Mouse (Mus musculus): ENCODE results near the gene Shank3. TPM values are rescaled to one million over a fixed set of nuclear protein-coding genes. Genes with fewer than 3 reads are reported as not detected.
A peak's percentile ranks its signal among the peaks of the same experiment; 100 is the strongest.

Shank3 gene
- polyA plus RNA-seq, 1 experiment from 2014 or later: 2.5 TPM

DNA sequence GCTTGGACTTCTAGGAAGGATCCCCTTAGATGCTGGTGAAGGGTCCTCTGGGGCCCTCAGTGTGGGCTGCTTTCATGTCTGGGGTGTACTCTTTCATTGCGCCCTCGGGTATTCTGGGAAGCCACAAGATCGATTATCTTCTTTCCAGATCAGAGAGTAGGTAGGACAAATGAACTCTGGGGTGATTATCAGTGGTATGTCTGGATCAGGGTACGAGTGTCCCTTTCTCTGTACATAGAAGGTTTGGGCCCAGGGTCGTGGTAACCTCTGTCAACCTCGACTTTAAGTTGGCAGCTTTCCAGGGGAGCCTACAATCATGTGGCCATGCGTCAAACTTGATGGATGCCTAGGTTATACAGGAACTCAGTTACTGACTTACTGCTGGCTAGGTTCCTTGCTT is 26.5 kb downstream of the Shank3 start:
- Histone ChIP-seq H3K27me3 (ENCODE audit: control insufficient read depth, insufficient read depth, low read depth, low read length) (peaks cover 16% of the 10 kb centered on the region), H3K4me2 (ENCODE audit: low read depth, low read length) (no peak overlapping the region), H3K4me1 (replicated peaks; ENCODE audit: control insufficient read depth, insufficient read depth, low read length) (0 out of 2 replicates have a peak, but pooled peaks cover 4% of the 10 kb centered on the region), H3K27ac (ENCODE audit: low read length) (no peak overlapping the region), H3K4me3 (ENCODE audit: low read length) (no peak overlapping the region), H3K9me3 (ENCODE audit: control insufficient read depth, low read length) (no peaks in the 10 kb centered on the region), H3K9ac (ENCODE audit: low read length) (no peak overlapping the region), H3K36me3 (ENCODE audit: control insufficient read depth, insufficient read depth, low read length) (no peaks in the 10 kb centered on the region; the same call in none of the 2 replicates)
- no peak for ATAC-seq (ENCODE audit: low read depth)
- 66% methylated on average over 7 of the region's 7 CpGs for WGBS

DNA sequence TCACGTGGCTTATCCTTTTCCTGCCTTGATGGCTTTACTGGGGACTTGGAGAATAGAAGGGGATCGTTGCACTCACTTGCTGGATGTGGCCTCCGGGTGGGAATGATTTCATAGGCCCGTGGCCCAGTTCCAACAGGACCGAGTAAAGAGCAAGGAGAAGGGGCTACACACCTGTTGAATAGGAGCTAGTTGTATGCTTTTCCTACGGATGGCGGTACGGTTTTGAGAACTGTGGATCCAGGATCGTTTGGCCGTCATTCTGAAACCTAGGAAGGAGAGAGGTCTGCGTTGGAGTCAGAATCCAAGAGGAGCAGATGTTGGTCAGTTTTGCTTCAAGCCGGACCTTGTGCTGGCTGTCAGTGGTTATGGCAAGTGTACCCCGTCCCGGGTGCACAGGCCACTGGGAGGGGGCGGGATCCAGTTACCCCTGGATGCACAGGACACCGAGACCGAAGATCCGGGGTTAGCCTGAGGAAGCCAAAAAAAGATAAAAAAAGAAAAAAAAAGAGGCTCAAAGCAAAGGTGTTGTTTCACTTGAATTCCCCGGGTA is 27.4 kb downstream of the Shank3 start:
- H3K4me1 ChIP-seq (replicated peaks; ENCODE audit: control insufficient read depth, insufficient read depth, low read length): 0 out of 2 replicates have a peak, but pooled peaks cover 4% of the 10 kb centered on the region
- no peaks in the 10 kb centered on the region; the same call in 1 of the 2 replicates for H3K36me3 ChIP-seq (ENCODE audit: control insufficient read depth, insufficient read depth, low read length)
- peaks cover 16% of the 10 kb centered on the region for H3K27me3 ChIP-seq (ENCODE audit: control insufficient read depth, insufficient read depth, low read depth, low read length)
- H3K27ac ChIP-seq (ENCODE audit: low read length): no peak overlapping the region
- no peak overlapping the region for H3K9ac ChIP-seq (ENCODE audit: low read length)
- no peak overlapping the region for H3K4me3 ChIP-seq (ENCODE audit: low read length)
- WGBS: 88% methylated on average over 19 of the region's 19 CpGs
- no peak for ATAC-seq (ENCODE audit: low read depth)
- no peak overlapping the region for H3K4me2 ChIP-seq (ENCODE audit: low read depth, low read length)
- H3K9me3 ChIP-seq (ENCODE audit: control insufficient read depth, low read length): no peaks in the 10 kb centered on the region

DNA sequence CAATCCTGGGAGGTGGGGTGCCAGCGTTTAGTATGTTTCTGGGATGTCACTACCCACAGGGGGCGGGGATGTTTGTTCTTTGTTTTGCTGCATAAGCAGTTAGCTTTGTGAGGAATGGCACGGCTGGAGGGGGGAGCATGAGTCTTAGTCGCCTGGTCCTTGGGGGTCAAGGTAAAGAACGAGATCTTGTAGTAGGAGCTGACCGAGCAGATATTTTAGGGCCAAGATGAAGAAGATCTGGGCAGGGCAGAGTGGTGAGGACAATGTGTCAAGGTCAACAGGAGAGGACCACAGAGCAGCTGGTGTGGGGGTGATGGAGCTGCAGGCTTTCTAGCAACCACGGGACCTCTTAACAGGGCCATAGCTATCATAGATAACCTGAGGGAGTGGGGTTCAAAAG is 28.0 kb downstream of the Shank3 start:
- 73% methylated on average over 7 of the region's 7 CpGs for WGBS
- H3K27me3 ChIP-seq (ENCODE audit: control insufficient read depth, insufficient read depth, low read depth, low read length): peaks cover 15% of the 10 kb centered on the region
- H3K36me3 ChIP-seq (ENCODE audit: control insufficient read depth, insufficient read depth, low read length): no peaks in the 10 kb centered on the region; the same call in 1 of the 2 replicates
- ATAC-seq (ENCODE audit: low read depth): no peak
- no peak overlapping the region for H3K4me3 ChIP-seq (ENCODE audit: low read length)
- 0 out of 2 replicates have a peak, but pooled peaks cover 4% of the 10 kb centered on the region for H3K4me1 ChIP-seq (replicated peaks; ENCODE audit: control insufficient read depth, insufficient read depth, low read length)
- no peak overlapping the region for H3K4me2 ChIP-seq (ENCODE audit: low read depth, low read length)
- H3K9me3 ChIP-seq (ENCODE audit: control insufficient read depth, low read length): no peaks in the 10 kb centered on the region
- H3K27ac ChIP-seq (ENCODE audit: low read length): no peak overlapping the region
- no peak overlapping the region for H3K9ac ChIP-seq (ENCODE audit: low read length)

DNA sequence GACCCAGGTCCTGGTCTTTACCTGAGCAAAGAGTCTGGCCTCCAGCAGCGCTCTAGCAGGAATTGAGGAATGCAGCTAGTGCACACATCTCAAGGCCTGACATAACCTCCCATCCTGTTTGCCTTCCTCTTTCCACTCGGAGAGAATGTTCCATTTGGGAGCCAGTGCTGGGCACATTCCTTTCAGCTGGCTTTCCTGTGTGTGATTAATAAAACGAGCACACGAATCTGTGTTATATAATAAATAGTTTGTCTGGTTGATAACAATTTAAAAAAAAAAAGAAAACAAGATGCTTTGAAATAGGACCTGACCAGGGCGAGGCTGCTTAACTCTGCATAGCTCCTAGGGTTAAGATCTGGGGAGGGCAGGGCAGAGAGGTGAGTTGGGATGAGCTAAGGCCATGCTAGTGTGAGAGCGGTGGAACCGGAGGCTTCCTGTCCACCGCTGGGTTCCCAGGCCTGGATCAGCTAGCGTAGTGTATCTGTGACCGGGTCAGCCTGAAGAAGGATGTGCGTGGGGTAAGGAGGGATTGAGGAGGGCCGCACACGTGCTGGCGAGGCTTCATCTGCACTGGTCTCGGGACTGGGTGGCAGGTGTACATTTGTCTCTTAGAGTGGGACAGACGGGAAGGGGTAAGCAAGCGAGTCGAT is 28.9 kb downstream of the Shank3 start:
- H3K4me2 ChIP-seq (ENCODE audit: low read depth, low read length): no peak overlapping the region
- no peaks in the 10 kb centered on the region for H3K9me3 ChIP-seq (ENCODE audit: control insufficient read depth, low read length)
- no peak overlapping the region for H3K27ac ChIP-seq (ENCODE audit: low read length)
- 0 out of 2 replicates have a peak, but pooled peaks cover 4% of the 10 kb centered on the region for H3K4me1 ChIP-seq (replicated peaks; ENCODE audit: control insufficient read depth, insufficient read depth, low read length)
- H3K9ac ChIP-seq (ENCODE audit: low read length): no peak overlapping the region
- no peak for ATAC-seq (ENCODE audit: low read depth)
- peaks cover 12% of the 10 kb centered on the region for H3K27me3 ChIP-seq (ENCODE audit: control insufficient read depth, insufficient read depth, low read depth, low read length)
- WGBS: 69% methylated on average over 18 of the region's 18 CpGs
- no peak overlapping the region for H3K4me3 ChIP-seq (ENCODE audit: low read length)
- no peaks in the 10 kb centered on the region; the same call in 1 of the 2 replicates for H3K36me3 ChIP-seq (ENCODE audit: control insufficient read depth, insufficient read depth, low read length)

DNA sequence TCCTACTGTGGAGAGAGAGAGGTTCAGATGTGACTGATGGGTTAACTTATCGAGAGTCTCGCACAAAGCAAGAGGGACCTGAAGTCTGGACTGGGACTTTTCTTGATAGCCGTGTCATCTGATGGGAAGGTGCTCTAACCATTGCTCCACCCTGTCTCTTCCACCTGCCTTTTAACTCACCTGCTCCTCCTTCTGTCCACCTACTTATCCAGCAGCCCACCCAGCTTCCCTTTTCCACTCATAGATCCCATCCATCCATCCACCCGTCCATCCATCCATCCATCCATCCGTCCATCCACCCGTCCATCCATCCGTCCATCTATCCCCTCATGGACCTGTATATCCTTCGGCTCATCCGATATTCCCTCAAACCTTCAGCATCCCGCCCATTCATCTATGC is 29.5 kb downstream of the Shank3 start:
- Histone ChIP-seq H3K4me2 (ENCODE audit: low read depth, low read length) (no peak overlapping the region), H3K4me3 (ENCODE audit: low read length) (no peak overlapping the region), H3K9me3 (ENCODE audit: control insufficient read depth, low read length) (no peaks in the 10 kb centered on the region), H3K36me3 (ENCODE audit: control insufficient read depth, insufficient read depth, low read length) (no peaks in the 10 kb centered on the region; the same call in 1 of the 2 replicates), H3K9ac (ENCODE audit: low read length) (no peak overlapping the region), H3K27me3 (ENCODE audit: control insufficient read depth, insufficient read depth, low read depth, low read length) (peaks cover 9% of the 10 kb centered on the region), H3K27ac (ENCODE audit: low read length) (no peak overlapping the region), H3K4me1 (replicated peaks; ENCODE audit: control insufficient read depth, insufficient read depth, low read length) (0 out of 2 replicates have a peak, but pooled peaks cover 4% of the 10 kb centered on the region)
- WGBS: 89% methylated on average over 10 of the region's 10 CpGs
- ATAC-seq (ENCODE audit: low read depth): no peak

DNA sequence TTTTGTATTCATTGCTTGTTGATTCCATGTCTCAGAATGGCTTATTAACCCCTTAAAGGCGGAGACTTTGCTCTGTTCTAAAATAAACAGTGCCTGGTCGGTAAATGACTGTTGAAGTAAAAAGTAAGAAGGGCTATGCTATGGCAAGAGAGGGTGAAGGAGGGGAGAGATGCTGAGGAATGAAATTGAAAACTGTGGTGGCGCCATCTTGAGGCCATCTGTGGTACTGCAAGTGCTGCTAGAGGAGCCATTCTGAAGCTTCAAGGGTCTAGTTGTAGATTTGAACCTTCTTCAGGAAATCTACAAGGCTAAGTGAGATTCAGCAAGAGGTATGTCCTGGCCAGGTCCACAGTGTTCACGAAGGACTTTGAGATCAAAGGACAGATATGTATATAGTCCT is 30.9 kb downstream of the Shank3 start:
- H3K9me3 ChIP-seq (ENCODE audit: control insufficient read depth, low read length): no peaks in the 10 kb centered on the region
- H3K27ac ChIP-seq (ENCODE audit: low read length): no peak overlapping the region
- no peak overlapping the region for H3K4me2 ChIP-seq (ENCODE audit: low read depth, low read length)
- H3K27me3 ChIP-seq (ENCODE audit: control insufficient read depth, insufficient read depth, low read depth, low read length): no peaks in the 10 kb centered on the region
- H3K4me3 ChIP-seq (ENCODE audit: low read length): no peak overlapping the region
- ATAC-seq (ENCODE audit: low read depth): no peak; the same call in 1 of the 2 replicates
- H3K4me1 ChIP-seq (replicated peaks; ENCODE audit: control insufficient read depth, insufficient read depth, low read length): no peaks in the 10 kb centered on the region
- 12% methylated on average over 4 of the region's 4 CpGs for WGBS
- no peak overlapping the region for H3K9ac ChIP-seq (ENCODE audit: low read length)
- no peaks in the 10 kb centered on the region; the same call in 1 of the 2 replicates for H3K36me3 ChIP-seq (ENCODE audit: control insufficient read depth, insufficient read depth, low read length)

DNA sequence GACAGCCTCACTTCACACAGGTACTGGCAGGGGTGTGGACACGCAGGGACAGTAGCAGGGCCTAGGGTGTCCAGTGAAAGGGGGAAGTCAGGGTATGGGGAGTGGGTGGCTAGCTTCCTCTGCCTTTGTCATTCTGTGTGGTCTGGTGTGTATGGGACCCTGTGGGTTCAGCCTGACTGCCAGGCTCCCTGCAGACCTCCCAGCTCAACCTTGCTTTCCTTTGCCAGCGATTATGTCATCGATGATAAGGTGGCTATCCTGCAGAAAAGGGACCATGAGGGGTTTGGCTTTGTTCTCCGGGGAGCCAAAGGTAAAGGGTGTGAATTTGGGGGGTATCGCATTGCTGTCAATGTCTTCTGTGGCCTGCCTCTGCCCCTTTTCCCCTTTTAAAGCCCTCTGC is 32.0 kb downstream of the Shank3 start:
- no peaks in the 10 kb centered on the region for H3K9me3 ChIP-seq (ENCODE audit: control insufficient read depth, low read length)
- H3K27me3 ChIP-seq (ENCODE audit: control insufficient read depth, insufficient read depth, low read depth, low read length): no peaks in the 10 kb centered on the region
- 92% methylated on average over 5 of the region's 5 CpGs for WGBS
- ATAC-seq (ENCODE audit: low read depth): no peak
- H3K4me3 ChIP-seq (ENCODE audit: low read length): no peak overlapping the region
- H3K27ac ChIP-seq (ENCODE audit: low read length): no peak overlapping the region
- H3K9ac ChIP-seq (ENCODE audit: low read length): no peak overlapping the region
- H3K4me1 ChIP-seq (replicated peaks; ENCODE audit: control insufficient read depth, insufficient read depth, low read length): no peaks in the 10 kb centered on the region
- H3K36me3 ChIP-seq (ENCODE audit: control insufficient read depth, insufficient read depth, low read length): no peaks in the 10 kb centered on the region; the same call in 1 of the 2 replicates
- H3K4me2 ChIP-seq (ENCODE audit: low read depth, low read length): no peak overlapping the region

DNA sequence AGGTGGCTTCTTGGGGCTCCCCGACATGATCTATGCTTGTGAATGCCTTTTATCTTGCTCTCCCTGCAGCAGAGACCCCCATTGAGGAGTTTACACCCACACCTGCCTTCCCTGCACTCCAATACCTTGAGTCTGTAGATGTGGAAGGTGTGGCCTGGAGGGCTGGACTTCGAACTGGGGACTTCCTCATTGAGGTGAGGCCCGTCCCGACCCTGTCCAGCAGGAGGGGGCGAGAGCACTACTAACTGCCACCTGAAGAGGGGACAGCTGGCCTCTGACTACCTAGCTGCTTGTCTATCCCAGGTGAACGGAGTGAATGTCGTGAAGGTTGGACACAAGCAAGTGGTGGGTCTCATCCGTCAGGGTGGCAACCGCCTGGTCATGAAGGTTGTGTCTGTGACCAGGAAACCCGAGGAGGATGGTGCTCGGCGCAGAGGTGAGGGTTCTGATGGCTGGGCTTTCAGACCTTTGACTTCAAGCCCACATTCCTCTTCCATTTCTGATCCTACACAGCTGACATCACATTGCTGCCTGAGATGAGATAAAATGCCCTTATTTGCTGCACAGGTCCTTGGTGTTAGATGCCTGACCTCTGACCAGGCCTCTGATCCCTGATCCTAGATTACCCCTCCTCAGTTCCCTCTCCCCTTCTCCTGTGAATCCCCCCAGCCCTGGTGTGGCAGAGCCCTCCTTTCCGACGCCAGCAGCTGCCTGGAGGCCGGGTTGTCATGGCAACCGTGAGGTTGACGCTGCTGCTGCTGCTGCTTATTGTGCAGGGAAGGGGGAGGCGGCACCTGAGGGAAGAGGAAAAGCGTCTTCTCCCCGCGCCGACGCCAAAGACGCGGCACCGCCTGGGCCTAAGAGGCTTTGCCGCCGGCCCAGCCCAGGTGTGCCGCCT is 32.9 kb downstream of the Shank3 start:
- WGBS: 36% methylated on average over 28 of the region's 29 CpGs
- no peaks in the 10 kb centered on the region for H3K9me3 ChIP-seq (ENCODE audit: control insufficient read depth, low read length)
- H3K9ac ChIP-seq (ENCODE audit: low read length): no peak overlapping the region
- no peak overlapping the region for H3K4me3 ChIP-seq (ENCODE audit: low read length)
- H3K36me3 ChIP-seq (ENCODE audit: control insufficient read depth, insufficient read depth, low read length): no peaks in the 10 kb centered on the region; the same call in 1 of the 2 replicates
- no peaks in the 10 kb centered on the region for H3K4me1 ChIP-seq (replicated peaks; ENCODE audit: control insufficient read depth, insufficient read depth, low read length)
- H3K4me2 ChIP-seq (ENCODE audit: low read depth, low read length): 0 out of 2 replicates have a peak overlapping the region, but pooled peaks have one; percentile 3
- no peaks in the 10 kb centered on the region for H3K27me3 ChIP-seq (ENCODE audit: control insufficient read depth, insufficient read depth, low read depth, low read length)
- H3K27ac ChIP-seq (ENCODE audit: low read length): no peak overlapping the region
- ATAC-seq (ENCODE audit: low read depth): no peak
